12 mouse cellular contexts compared by ENCODE assay signal in the genomic region with DNA sequence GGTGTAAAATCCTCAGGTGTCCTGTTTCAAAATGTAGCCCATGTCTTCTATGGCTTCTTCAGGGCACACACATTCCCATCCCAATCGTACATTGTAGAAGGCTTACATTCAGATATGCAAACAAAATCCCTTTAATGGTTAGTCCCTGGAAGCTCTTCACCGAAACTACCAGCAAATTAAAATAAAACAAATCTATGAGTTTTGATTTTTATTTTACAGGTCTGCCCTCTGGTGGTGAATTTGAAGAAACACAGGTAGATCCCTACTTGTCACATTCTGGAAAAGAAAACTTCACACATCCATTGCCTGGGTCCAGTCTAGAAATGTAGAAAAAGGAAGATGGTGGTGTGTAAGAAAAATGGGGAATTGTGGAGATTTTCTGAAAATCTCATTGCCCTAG. TPM values are rescaled to one million over a fixed set of nuclear protein-coding genes. Genes with fewer than 3 reads are reported as not detected.
A peak's percentile ranks its signal among the peaks of the same experiment; 100 is the strongest.
DNase-seq lines count a peak whose midpoint lies in the region; ATAC-seq and TF ChIP-seq lines count a peak whose summit lies in the region.
"Had no signal": no experiment of that assay in that cellular context is flagged by ENCODE, and none has a peak within 500 bp of the region (broad histone marks: within the 10 kb centered on the region; RNA-seq: fewer than 3 reads in every experiment).

No protein-coding gene starts in this region.

- H3K9ac ChIP-seq in hindbrain, embryonic 11.5 days (ENCODE audit: low read depth, low read length), result no peak overlapping the region
- no peak overlapping the region for H3K9ac ChIP-seq in hindbrain, embryonic 16.5 days (ENCODE audit: low read depth, low read length)
- H3K9ac ChIP-seq in midbrain, postnatal 0 days (replicated peaks; ENCODE audit: low read length, poor library complexity, severe bottlenecking), result no peak overlapping the region
- H3K9ac ChIP-seq in midbrain, embryonic 13.5 days (replicated peaks), result no peak overlapping the region
- H3K9ac ChIP-seq: limb, embryonic 13.5 days had no signal

- 41% methylated on average over 2 of the region's 2 CpGs for WGBS in hindbrain, embryonic 11.5 days
- 24% methylated on average over 2 of the region's 2 CpGs for WGBS in hindbrain, embryonic 16.5 days
- WGBS in midbrain, postnatal 0 days, result 26% methylated on average over 2 of the region's 2 CpGs
- WGBS in midbrain, embryonic 13.5 days, result 42% methylated on average over 2 of the region's 2 CpGs

- TF ChIP-seq CTCF in midbrain, postnatal 0 days (IDR thresholded peaks at IDR 0.05), result peak; percentile 75

- no peak overlapping the region for H3K4me2 ChIP-seq in hindbrain, embryonic 11.5 days (replicated peaks; ENCODE audit: low read depth, low read length)
- H3K4me2 ChIP-seq in hindbrain, embryonic 16.5 days (ENCODE audit: low read length), result no peak overlapping the region
- no peak overlapping the region for H3K4me2 ChIP-seq in midbrain, postnatal 0 days (ENCODE audit: low read depth, low read length, poor library complexity, severe bottlenecking)
- H3K4me2 ChIP-seq in midbrain, embryonic 13.5 days (replicated peaks), result no peak overlapping the region
- H3K4me2 ChIP-seq: limb, embryonic 13.5 days had no signal

- H3K36me3 ChIP-seq in hindbrain, embryonic 11.5 days (ENCODE audit: control insufficient read depth, insufficient read depth, low read length), result no peaks in the 10 kb centered on the region
- no peaks in the 10 kb centered on the region for H3K36me3 ChIP-seq in hindbrain, embryonic 16.5 days (ENCODE audit: control insufficient read depth, insufficient read depth, low read length)
- no peaks in the 10 kb centered on the region for H3K36me3 ChIP-seq in midbrain, postnatal 0 days (ENCODE audit: insufficient read depth, low read length)
- H3K36me3 ChIP-seq in midbrain, embryonic 13.5 days, result no peaks in the 10 kb centered on the region
- H3K36me3 ChIP-seq: limb, embryonic 13.5 days had no signal

- H3K27me3 ChIP-seq in hindbrain, embryonic 11.5 days (ENCODE audit: control insufficient read depth, insufficient read depth, low read length), result no peaks in the 10 kb centered on the region
- no peaks in the 10 kb centered on the region for H3K27me3 ChIP-seq in hindbrain, embryonic 16.5 days (replicated peaks; ENCODE audit: control insufficient read depth, insufficient read depth, low read length)
- H3K27me3 ChIP-seq in midbrain, postnatal 0 days (ENCODE audit: insufficient read depth, low read length), result no peaks in the 10 kb centered on the region
- H3K27me3 ChIP-seq in midbrain, embryonic 13.5 days, result no peaks in the 10 kb centered on the region

- no peak overlapping the region for H3K27ac ChIP-seq in hindbrain, embryonic 11.5 days (ENCODE audit: low read depth, low read length)
- no peak overlapping the region for H3K27ac ChIP-seq in hindbrain, embryonic 16.5 days (ENCODE audit: low read depth, low read length)
- H3K27ac ChIP-seq in midbrain, postnatal 0 days (ENCODE audit: low read depth, low read length), result no peak overlapping the region
- H3K27ac ChIP-seq in midbrain, embryonic 13.5 days, result no peak overlapping the region
- H3K27ac ChIP-seq: limb, embryonic 13.5 days had no signal

- no peaks in the 10 kb centered on the region for H3K4me1 ChIP-seq in hindbrain, embryonic 11.5 days (replicated peaks; ENCODE audit: control insufficient read depth, insufficient read depth, low read length)
- no peaks in the 10 kb centered on the region for H3K4me1 ChIP-seq in hindbrain, embryonic 16.5 days (ENCODE audit: control insufficient read depth, insufficient read depth, low read depth, low read length)
- H3K4me1 ChIP-seq in midbrain, postnatal 0 days (ENCODE audit: insufficient read depth, low read length), result no peaks in the 10 kb centered on the region
- H3K4me1 ChIP-seq in midbrain, embryonic 13.5 days (replicated peaks), result no peaks in the 10 kb centered on the region
- H3K4me1 ChIP-seq: limb, embryonic 13.5 days had no signal

- DNase-seq in hindbrain, embryonic 11.5 days (ENCODE audit: low spot score), result peak; percentile 35
- peak; percentile 59 for DNase-seq in midbrain, postnatal 0 days (ENCODE audit: low spot score)
- peak; percentile 7 for DNase-seq in c-Kit-positive CD71-negative TER-119-negative erythroid progenitor cells, embryonic 14.5 days (ENCODE audit: low read depth)
- no peak for DNase-seq in ovary, adult 18-20 months (ENCODE audit: low spot score)
- no peak for DNase-seq in right cerebral cortex, adult 2 months (ENCODE audit: low spot score in 2 of 2)
- no peak for DNase-seq in adrenal gland, adult 2 months
- DNase-seq: kidney, postnatal 4 days; right cerebral cortex, postnatal 14 days; thymus, postnatal 4 days had no signal

- ATAC-seq in hindbrain, embryonic 11.5 days (ENCODE audit: low FRiP score), result no peak
- no peak for ATAC-seq in hindbrain, embryonic 16.5 days
- no peak for ATAC-seq in midbrain, postnatal 0 days (ENCODE audit: low FRiP score)
- no peak for ATAC-seq in midbrain, embryonic 13.5 days

- H3K4me3 ChIP-seq in hindbrain, embryonic 11.5 days (ENCODE audit: low read depth, low read length), result no peak overlapping the region
- H3K4me3 ChIP-seq in hindbrain, embryonic 16.5 days (ENCODE audit: low read length), result no peak overlapping the region
- no peak overlapping the region for H3K4me3 ChIP-seq in midbrain, postnatal 0 days (ENCODE audit: low read depth, low read length)
- H3K4me3 ChIP-seq in midbrain, embryonic 13.5 days (replicated peaks), result no peak overlapping the region
- H3K4me3 ChIP-seq: limb, embryonic 13.5 days had no signal

- H3K9me3 ChIP-seq in hindbrain, embryonic 11.5 days (ENCODE audit: control insufficient read depth, low read length), result no peaks in the 10 kb centered on the region
- H3K9me3 ChIP-seq in hindbrain, embryonic 16.5 days (ENCODE audit: control insufficient read depth, low read length), result no peaks in the 10 kb centered on the region
- H3K9me3 ChIP-seq in midbrain, postnatal 0 days (ENCODE audit: low read length), result no peaks in the 10 kb centered on the region
- no peaks in the 10 kb centered on the region for H3K9me3 ChIP-seq in midbrain, embryonic 13.5 days
- H3K9me3 ChIP-seq: limb, embryonic 13.5 days had no signal

RNA-seq across cellular contexts. Expression of a gene that starts 51.5 kb away (rescaled TPM):
- 79.1 and 91.0 TPM in 2 replicates for polyA plus RNA-seq in hindbrain, embryonic 11.5 days (2014; fragmentation: Nextera tagmentation; extraction: Ambion mirVana)
- 66.9 and 70.2 TPM in 2 replicates for polyA plus RNA-seq in hindbrain, embryonic 16.5 days (2015; fragmentation: Nextera tagmentation; extraction: Ambion mirVana)
- total RNA-seq in midbrain, postnatal 0 days (2014; rRNA removed), result 91.0 and 164 TPM in 2 replicates
- polyA plus RNA-seq in midbrain, postnatal 0 days (2015; fragmentation: Nextera tagmentation; extraction: Ambion mirVana), result 62.9 and 65.1 TPM in 2 replicates
- 74.5 and 85.7 TPM in 2 replicates for polyA plus RNA-seq in midbrain, embryonic 13.5 days (2015; fragmentation: Nextera tagmentation; extraction: Ambion mirVana)
- 10 to 100 TPM; 57.4 to 62.0 TPM for total RNA-seq in adrenal gland, adult 2 months (2021)
- polyA plus RNA-seq in adrenal gland, adult 2 months (2012; rRNA removed), result 7.1 and 8.5 TPM in 2 replicates

Comparison
In these comparisons a context has a peak if more than half of its experiments do, and no peak if none do; other contexts are left out.
1. DNase-seq: peak in hindbrain, embryonic 11.5 days (single experiment), midbrain, postnatal 0 days (single experiment) and c-Kit-positive CD71-negative TER-119-negative erythroid progenitor cells, embryonic 14.5 days (single experiment); none in ovary, adult 18-20 months (single experiment), right cerebral cortex, adult 2 months (0 of 2) and adrenal gland, adult 2 months (single experiment).